Mouse (Mus musculus): ENCODE results near the gene Tmem94.

- TF ChIP-seq CTCF (IDR thresholded peaks at IDR 0.05; ENCODE audit: low read depth, low read length) (no peak), POLR2A (IDR thresholded peaks at IDR 0.05; ENCODE audit: insufficient read depth, low read length) (no peak)
Observed at GRCm38 (mm10) chr11:115774653-115775052, 9.4 kb downstream of the Tmem94 start.

Data from ES-Bruce4 (cell line).